Mouse (Mus musculus) heart, postnatal 0 days (tissue): Measurements from ENCODE around the gene Dek.

Experiments used
- CTCF ChIP-seq: IDR thresholded peaks from 2 replicates; pipeline ENCODE4 v1.5.1; 2016; ENCODE audit warnings: antibody characterized with exemption, control low read depth, low read depth
- EP300 ChIP-seq: IDR thresholded peaks from 2 replicates; pipeline ENCODE4 v1.6.1; 2016; ENCODE audit warnings: antibody characterized with exemption, low read depth

GRCm38 (mm10) chr13:47124986-47125385, 19.0 kb upstream of the Dek start:
- no peak for TF ChIP-seq CTCF
- TF ChIP-seq EP300, result no peak
